Mouse (Mus musculus): ENCODE measurements around the gene Tcp11l2. TPM values are rescaled to one million over a fixed set of nuclear protein-coding genes. Genes with fewer than 3 reads are reported as not detected.

Gene Tcp11l2
- polyA plus RNA-seq, 1 experiment from 2014 or later = 27.5 TPM

- no peak overlapping the region for H3K9ac ChIP-seq (replicated peaks)
- 80% methylated on average over 5 of the region's 5 CpGs for WGBS
Observed at GRCm38 (mm10) chr10:84562121-84562520, 14.3 kb upstream of the Tcp11l2 start.

GRCm38 (mm10) chr10:84562567-84563554 lies 13.6 kb upstream of the Tcp11l2 start:
- Histone ChIP-seq H3K36me3 (no peaks in the 10 kb centered on the region), H3K4me3 (replicated peaks) (no peak overlapping the region), H3K4me1 (no peaks in the 10 kb centered on the region), H3K9me3 (replicated peaks) (no peaks in the 10 kb centered on the region), H3K27me3 (replicated peaks) (no peaks in the 10 kb centered on the region), H3K27ac (replicated peaks) (no peak overlapping the region), H3K4me2 (no peak overlapping the region), H3K9ac (replicated peaks) (no peak overlapping the region)
- no peak for ATAC-seq (ENCODE audit: low FRiP score)
- WGBS = 77% methylated on average over 13 of the region's 13 CpGs

More at GRCm38 (mm10) chr10:84562121-84562520, 14.3 kb upstream of the Tcp11l2 start:
- no peaks in the 10 kb centered on the region for H3K9me3 ChIP-seq (replicated peaks)
- H3K36me3 ChIP-seq = no peaks in the 10 kb centered on the region
- no peaks in the 10 kb centered on the region for H3K27me3 ChIP-seq (replicated peaks)
- no peak overlapping the region for H3K27ac ChIP-seq (replicated peaks)
- no peak overlapping the region for H3K4me3 ChIP-seq (replicated peaks)
- no peak for ATAC-seq (ENCODE audit: low FRiP score)
- no peak overlapping the region for H3K4me2 ChIP-seq
- no peaks in the 10 kb centered on the region for H3K4me1 ChIP-seq

- Histone ChIP-seq H3K9ac (replicated peaks) (no peak overlapping the region), H3K4me3 (replicated peaks) (no peak overlapping the region), H3K4me1 (no peaks in the 10 kb centered on the region), H3K27ac (replicated peaks) (no peak overlapping the region), H3K27me3 (replicated peaks) (no peaks in the 10 kb centered on the region), H3K36me3 (no peaks in the 10 kb centered on the region), H3K4me2 (no peak overlapping the region), H3K9me3 (replicated peaks) (no peaks in the 10 kb centered on the region)
- 82% methylated on average over 8 of the region's 8 CpGs for WGBS
- ATAC-seq (ENCODE audit: low FRiP score) = no peak
Observed at GRCm38 (mm10) chr10:84564427-84564826, 12.0 kb upstream of the Tcp11l2 start.

GRCm38 (mm10) chr10:84571052-84571639 lies 5.3 kb upstream of the Tcp11l2 start:
- H3K27me3 ChIP-seq (replicated peaks) = peaks cover 6% of the 10 kb centered on the region; the same call in 1 of the 2 replicates
- H3K27ac ChIP-seq (replicated peaks) = no peak overlapping the region
- no peak overlapping the region for H3K9ac ChIP-seq (replicated peaks)
- H3K4me3 ChIP-seq (replicated peaks) = no peak overlapping the region
- H3K36me3 ChIP-seq = no peaks in the 10 kb centered on the region
- ATAC-seq (ENCODE audit: low FRiP score) = no peak
- H3K4me2 ChIP-seq = no peak overlapping the region
- H3K4me1 ChIP-seq = peaks cover 3% of the 10 kb centered on the region
- 85% methylated on average over 10 of the region's 10 CpGs for WGBS
- H3K9me3 ChIP-seq (replicated peaks) = no peaks in the 10 kb centered on the region

- no peaks in the 10 kb centered on the region for H3K36me3 ChIP-seq
- peaks cover 15% of the 10 kb centered on the region for H3K4me1 ChIP-seq
- no peak overlapping the region for H3K4me3 ChIP-seq (replicated peaks)
- no peak overlapping the region for H3K4me2 ChIP-seq
- H3K9ac ChIP-seq (replicated peaks) = no peak overlapping the region
- H3K9me3 ChIP-seq (replicated peaks) = no peaks in the 10 kb centered on the region
- no peak for ATAC-seq (ENCODE audit: low FRiP score)
- 71% methylated on average over 5 of the region's 5 CpGs for WGBS
- H3K27me3 ChIP-seq (replicated peaks) = peaks cover 6% of the 10 kb centered on the region; the same call in 1 of the 2 replicates
- H3K27ac ChIP-seq (replicated peaks) = no peak overlapping the region
Observed at GRCm38 (mm10) chr10:84573671-84574420, 2.6 kb upstream of the Tcp11l2 start.

- no peaks in the 10 kb centered on the region for H3K36me3 ChIP-seq
- no peaks in the 10 kb centered on the region for H3K9me3 ChIP-seq (replicated peaks)
- H3K4me3 ChIP-seq (replicated peaks) = peak overlapping the region; percentile 96
- H3K9ac ChIP-seq (replicated peaks) = 0 out of 2 replicates have a peak overlapping the region, but pooled peaks have one; percentile 27
- H3K4me2 ChIP-seq = peak overlapping the region; percentile 90
- H3K27me3 ChIP-seq (replicated peaks) = peaks cover 6% of the 10 kb centered on the region; the same call in 1 of the 2 replicates
- H3K27ac ChIP-seq (replicated peaks) = peak overlapping the region; percentile 83; the same call in 1 of the 2 replicates
- under 1% methylated on average over 14 of the region's 14 CpGs for WGBS
- peaks cover 15% of the 10 kb centered on the region for H3K4me1 ChIP-seq
- peak; percentile 85 for ATAC-seq (ENCODE audit: low FRiP score)
Observed at GRCm38 (mm10) chr10:84576029-84576394, 414 bp upstream of the Tcp11l2 start.

- Histone ChIP-seq H3K4me2 (peak overlapping the region; percentile 90), H3K27ac (replicated peaks) (peak overlapping the region; percentile 83), H3K4me3 (replicated peaks) (peak overlapping the region; percentile 96), H3K9ac (replicated peaks) (peak overlapping the region; percentile 75), H3K4me1 (peaks cover 15% of the 10 kb centered on the region), H3K27me3 (replicated peaks) (peaks cover 6% of the 10 kb centered on the region; the same call in 1 of the 2 replicates), H3K9me3 (replicated peaks) (no peaks in the 10 kb centered on the region), H3K36me3 (no peaks in the 10 kb centered on the region)
- WGBS = 2% methylated on average over 38 of the region's 38 CpGs
- peak; percentile 60 for ATAC-seq (ENCODE audit: low FRiP score)
Observed at GRCm38 (mm10) chr10:84577071-84577727, 773 bp downstream of the Tcp11l2 start.

GRCm38 (mm10) chr10:84578738-84579137 lies 2.3 kb downstream of the Tcp11l2 start:
- Histone ChIP-seq H3K4me1 (peaks cover 15% of the 10 kb centered on the region), H3K36me3 (no peaks in the 10 kb centered on the region), H3K9ac (replicated peaks) (no peak overlapping the region), H3K27me3 (replicated peaks) (peaks cover 6% of the 10 kb centered on the region; the same call in 1 of the 2 replicates), H3K4me3 (replicated peaks) (no peak overlapping the region), H3K27ac (replicated peaks) (no peak overlapping the region), H3K4me2 (peak overlapping the region; percentile 90), H3K9me3 (replicated peaks) (no peaks in the 10 kb centered on the region)
- 84% methylated on average over 10 of the region's 10 CpGs for WGBS
- no peak for ATAC-seq (ENCODE audit: low FRiP score)

GRCm38 (mm10) chr10:84579527-84579926 lies 3.1 kb downstream of the Tcp11l2 start:
- H3K9ac ChIP-seq (replicated peaks) = no peak overlapping the region
- H3K4me1 ChIP-seq = peaks cover 15% of the 10 kb centered on the region
- no peaks in the 10 kb centered on the region for H3K36me3 ChIP-seq
- no peak overlapping the region for H3K4me2 ChIP-seq
- 90% methylated on average over 2 of the region's 2 CpGs for WGBS
- no peaks in the 10 kb centered on the region for H3K9me3 ChIP-seq (replicated peaks)
- H3K27ac ChIP-seq (replicated peaks) = no peak overlapping the region
- peaks cover 6% of the 10 kb centered on the region; the same call in 1 of the 2 replicates for H3K27me3 ChIP-seq (replicated peaks)
- ATAC-seq (ENCODE audit: low FRiP score) = no peak
- no peak overlapping the region for H3K4me3 ChIP-seq (replicated peaks)

- H3K4me3 ChIP-seq (replicated peaks) = no peak overlapping the region
- no peak overlapping the region for H3K27ac ChIP-seq (replicated peaks)
- no peaks in the 10 kb centered on the region for H3K36me3 ChIP-seq
- no peaks in the 10 kb centered on the region for H3K9me3 ChIP-seq (replicated peaks)
- no peak overlapping the region for H3K4me2 ChIP-seq
- H3K9ac ChIP-seq (replicated peaks) = no peak overlapping the region
- ATAC-seq (ENCODE audit: low FRiP score) = no peak
- H3K4me1 ChIP-seq = peaks cover 11% of the 10 kb centered on the region
- no peaks in the 10 kb centered on the region for H3K27me3 ChIP-seq (replicated peaks)
- 80% methylated on average over 8 of the region's 8 CpGs for WGBS
Observed at GRCm38 (mm10) chr10:84581191-84581590, 4.8 kb downstream of the Tcp11l2 start.

- Histone ChIP-seq H3K27me3 (replicated peaks) (no peaks in the 10 kb centered on the region), H3K4me3 (replicated peaks) (no peak overlapping the region), H3K9me3 (replicated peaks) (no peaks in the 10 kb centered on the region), H3K4me1 (peaks cover 11% of the 10 kb centered on the region), H3K27ac (replicated peaks) (peak overlapping the region; percentile 38), H3K4me2 (no peak overlapping the region), H3K9ac (replicated peaks) (no peak overlapping the region), H3K36me3 (no peaks in the 10 kb centered on the region)
- WGBS = 72% methylated on average over 7 of the region's 7 CpGs
- ATAC-seq (ENCODE audit: low FRiP score) = no peak
Observed at GRCm38 (mm10) chr10:84582236-84582635, 5.8 kb downstream of the Tcp11l2 start.

Measured in neural tube, embryonic 15.5 days (tissue).